Mouse (Mus musculus) thymus, adult 18-20 months (tissue): ENCODE data around the gene Sec24c.
A peak's percentile ranks its signal among the peaks of the same experiment; 100 is the strongest.
"Not testable (repeated sequence)": the region's sequence is repeated elsewhere in the genome, so short reads cannot be mapped to it uniquely, and the experiment has no call there.

ENCODE experiments used
- DNase-seq, 2 experiments: peaks; one replicate each; pipeline ENCODE4 v3.0.0; 2022; ENCODE audit warnings: mixed read lengths in 2 of 2

Sec24c gene

DNA sequence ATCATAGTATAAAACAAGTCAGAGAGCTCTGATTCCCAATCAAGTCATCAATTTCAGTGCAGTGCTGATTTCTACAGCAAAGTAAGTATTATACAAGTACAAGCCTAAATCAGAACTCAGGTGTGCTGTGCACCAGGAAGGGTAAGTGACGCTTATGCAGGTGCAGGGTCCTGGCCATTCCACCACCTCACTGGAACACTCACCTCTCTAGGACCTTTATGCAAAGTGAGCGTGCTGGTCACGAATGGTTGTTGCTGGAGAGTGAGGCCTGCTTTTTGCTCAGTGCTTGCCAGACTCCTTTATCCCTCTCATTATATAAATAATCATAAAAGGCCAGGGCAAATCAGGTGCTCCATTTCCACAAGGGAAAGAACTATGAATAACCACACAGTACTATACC, 26.3 kb downstream of the Sec24c start:
- no peak for DNase-seq

DNA sequence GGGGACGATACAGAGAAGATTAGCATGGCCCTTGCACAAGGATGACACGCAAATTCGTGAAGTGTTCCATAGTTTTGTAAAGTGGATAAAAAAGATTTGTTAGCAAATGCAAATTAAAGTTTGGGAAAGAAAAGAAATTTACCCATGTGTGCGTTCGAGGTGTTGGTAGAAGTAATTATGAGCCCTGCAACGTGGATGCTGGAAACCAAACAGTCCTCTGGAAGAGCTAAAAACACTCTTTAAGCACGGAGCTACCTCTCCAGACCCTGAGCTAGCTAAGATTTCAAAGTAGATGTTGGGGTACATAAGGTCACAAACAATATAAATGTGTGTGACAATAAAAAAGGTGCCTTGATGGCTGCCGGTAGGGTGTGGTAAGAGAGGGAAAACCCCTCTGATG, 27.4 kb downstream of the Sec24c start:
- no peak for DNase-seq

DNA sequence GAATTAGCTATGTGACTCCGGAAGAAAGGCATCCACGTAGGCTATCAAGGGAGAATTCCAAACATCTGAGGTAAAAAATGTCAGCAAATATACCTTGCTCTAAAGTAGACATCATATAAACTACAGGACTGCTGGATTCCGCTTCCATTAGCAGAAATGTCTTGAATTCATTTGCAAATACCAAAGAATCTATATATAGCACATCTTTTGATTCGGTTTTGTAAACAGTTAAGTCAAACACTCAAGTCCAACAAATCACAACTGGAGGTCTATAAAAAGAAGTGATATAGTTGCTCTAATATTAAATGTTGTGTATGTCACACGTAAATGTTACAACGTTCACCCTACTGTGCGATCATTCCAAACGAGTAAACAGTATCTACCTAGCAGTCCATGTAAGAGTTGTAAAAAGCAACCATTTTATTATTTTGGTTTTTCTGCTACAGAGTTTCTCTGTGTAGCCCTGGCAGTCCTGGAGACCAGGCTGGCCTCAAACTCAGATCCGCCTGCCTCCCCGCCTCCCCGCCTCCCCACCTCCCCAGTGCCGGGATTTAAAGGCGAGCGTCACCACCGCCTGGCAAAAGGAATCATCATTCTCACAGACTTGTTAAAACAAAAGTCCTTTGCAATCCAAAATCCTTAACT, 28.1 kb downstream of the Sec24c start:
- DNase-seq, result no peak

DNA sequence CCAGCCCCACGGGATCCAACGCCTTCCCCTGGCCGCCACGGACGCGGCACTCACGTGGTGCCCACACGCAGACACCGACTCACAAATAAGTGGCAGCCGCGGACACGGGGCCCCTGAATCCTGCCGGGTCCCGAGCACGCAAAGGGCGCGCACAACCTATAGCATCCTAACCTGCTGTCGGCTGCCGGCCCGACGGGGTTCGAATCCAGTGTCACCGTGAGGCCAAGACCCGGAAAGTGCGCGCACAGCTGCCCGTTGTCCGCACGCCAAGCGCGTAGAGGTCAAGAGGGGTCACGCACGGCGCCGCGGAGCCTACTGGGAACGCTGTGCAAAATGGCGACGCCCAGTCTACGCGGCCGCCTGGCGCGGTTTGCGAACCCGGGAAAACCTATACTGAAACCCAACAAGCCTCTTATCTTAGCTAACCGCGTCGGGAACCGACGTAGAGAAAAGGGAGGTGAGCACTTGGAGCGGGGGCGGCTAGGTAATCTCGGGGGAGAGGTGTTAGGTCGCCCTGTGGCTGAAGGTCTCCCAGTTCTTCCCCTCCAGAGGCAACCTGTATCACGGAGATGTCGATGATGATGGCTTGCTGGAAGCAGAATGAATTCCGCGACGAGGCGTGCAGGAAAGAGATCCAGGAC, 28.8 kb downstream of the Sec24c start, which contains the start of gene Chchd1:
Gene Chchd1, plus strand, starts transcription at position 266 of the 641 bp plus-strand sequence.
- DNase-seq, result peak; percentile 74 to 79

DNA sequence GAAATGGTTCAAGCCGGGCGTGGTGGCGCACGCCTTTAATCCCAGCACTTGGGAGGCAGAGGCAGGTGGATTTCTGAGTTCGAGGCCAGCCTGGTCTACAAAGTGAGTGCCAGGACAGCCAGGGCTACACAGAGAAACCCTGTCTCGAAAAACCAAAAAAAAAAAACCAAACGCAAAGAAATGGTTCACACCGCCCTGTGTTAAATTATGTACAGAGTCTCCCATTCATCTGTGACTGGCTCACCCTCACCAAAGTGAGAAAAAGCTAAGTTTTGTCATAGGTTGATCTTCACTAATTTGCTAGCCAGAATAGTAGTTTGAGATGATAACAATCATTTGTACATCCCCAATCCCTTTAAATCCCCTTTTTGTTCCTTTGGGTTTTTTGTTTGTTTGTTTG, 29.4 kb downstream of the Sec24c start:
- DNase-seq, result not testable (repeated sequence)

DNA sequence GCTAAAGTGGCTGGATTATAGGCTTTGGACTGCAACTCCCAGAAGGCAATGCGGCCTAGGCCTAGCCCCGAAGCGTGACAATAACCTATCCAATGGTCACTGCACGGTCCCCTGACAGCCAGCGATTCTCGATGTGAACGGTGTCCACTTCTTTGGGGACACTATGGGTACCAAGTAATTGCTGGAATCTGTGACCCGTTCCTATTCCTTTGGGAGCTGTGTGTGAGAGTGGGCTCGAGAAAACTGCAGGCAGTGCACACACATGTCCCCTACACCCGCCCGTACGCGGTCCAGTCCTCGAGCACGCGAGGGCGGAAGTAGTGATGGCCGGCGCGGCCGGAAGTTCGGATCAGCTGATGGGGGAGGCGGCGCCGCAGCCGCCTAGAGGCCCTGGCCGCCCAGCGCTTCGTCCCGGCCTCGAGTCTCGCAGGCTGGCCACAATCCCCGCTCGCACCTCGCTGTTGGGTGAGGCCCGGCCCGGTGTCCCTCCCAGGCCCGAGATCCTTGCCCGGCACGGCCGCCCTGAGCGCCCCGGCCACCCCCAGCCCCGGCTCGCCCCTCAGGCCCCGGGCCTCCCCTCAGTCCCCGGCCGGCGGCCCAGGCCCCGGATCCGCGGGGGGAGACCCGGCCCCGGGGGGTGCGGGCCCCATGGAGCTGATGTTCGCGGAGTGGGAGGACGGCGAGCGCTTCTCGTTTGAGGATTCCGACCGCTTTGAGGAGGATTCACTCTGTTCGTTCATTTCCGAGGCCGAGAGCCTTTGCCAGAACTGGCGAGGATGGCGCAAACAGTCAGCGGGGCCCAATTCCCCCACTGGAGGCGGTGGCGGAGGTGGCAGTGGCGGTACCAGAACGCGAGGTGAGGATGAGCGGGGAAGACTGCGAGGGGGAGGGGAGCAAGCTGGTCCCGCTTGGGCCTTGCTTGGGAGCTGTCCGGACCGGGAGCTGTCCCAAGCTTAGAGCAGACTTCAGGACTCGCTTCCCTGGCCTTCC, 33.4 kb downstream of the Sec24c start, which contains the start of gene Zswim8:
Gene Zswim8, plus strand, starts transcription at position 352 of the 990 bp plus-strand sequence.
- peak; percentile 57 to 71 for DNase-seq

DNA sequence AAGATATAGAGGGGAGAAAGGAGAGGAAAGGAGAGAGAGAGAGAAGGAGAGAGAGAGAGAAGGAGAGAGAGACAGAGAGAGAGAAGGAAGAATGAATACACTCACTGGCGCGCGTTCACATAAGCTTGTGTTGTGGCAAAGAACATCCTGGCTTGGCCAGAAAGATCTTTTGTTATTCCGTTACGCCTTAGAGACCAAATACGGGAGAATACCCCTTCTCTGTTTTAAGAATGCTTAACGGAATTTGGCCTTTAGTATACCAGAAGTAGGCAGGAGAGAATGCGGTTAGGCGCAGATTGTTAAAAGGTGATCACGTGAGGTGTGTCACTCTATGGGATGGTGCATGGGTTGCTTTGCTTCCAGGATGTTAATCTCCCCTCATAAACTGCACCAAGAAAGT, 34.1 kb downstream of the Sec24c start:
- DNase-seq, result no peak

DNA sequence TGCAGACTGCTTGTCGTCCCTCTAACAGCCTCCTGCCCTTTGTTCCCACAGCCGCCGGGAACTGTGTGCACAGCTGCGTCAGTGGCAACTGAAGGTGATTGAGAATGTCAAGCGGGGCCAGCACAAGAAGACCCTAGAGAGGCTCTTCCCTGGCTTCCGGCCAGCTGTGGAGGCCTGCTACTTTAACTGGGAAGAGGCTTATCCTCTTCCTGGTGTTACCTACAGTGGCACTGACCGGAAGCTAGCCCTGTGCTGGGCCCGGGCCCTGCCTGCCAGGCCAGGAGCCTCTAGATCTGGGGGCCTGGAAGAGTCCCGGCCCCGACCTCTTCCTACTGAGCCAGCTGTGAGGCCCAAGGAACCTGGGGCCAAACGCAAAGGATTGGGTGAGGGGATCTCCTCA, 39.7 kb downstream of the Sec24c start:
- no peak for DNase-seq

DNA sequence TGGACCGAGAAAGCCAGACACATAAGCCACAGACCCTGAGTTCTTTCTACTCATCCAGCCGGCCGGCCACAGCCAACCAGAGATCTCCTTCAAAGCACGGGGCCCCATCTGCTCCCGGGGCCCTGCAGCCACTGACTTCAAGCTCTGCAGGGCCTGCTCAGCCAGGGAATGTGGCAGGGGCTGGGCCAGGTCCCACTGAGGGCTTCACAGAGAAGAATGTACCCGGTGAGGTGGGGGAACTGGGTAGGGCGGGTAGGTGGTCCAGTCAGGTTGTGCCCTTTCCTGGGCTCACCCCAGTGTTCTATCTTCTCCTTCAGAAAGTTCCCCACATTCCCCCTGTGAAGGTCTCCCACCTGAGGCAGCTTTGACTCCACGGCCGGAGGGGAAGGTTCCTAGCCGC, 44.3 kb downstream of the Sec24c start:
- no peak for DNase-seq

DNA sequence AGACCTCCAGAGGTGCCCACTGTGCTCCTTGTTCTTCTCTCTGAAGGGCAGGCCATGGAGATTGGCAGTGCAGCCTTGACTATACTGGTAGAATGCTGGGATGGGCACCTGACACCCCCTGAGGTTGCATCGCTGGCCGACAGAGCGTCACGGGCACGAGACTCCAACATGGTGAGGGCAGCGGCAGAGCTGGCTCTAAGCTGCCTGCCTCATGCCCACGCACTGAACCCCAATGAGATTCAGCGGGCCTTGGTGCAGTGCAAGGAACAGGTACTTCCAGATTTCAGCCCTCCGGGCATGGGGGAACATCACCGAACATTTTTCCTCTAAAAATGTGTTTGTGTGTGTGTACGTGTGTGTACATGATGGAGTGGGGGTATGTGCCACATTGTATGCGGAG, 45.7 kb downstream of the Sec24c start:
- DNase-seq, result no peak

DNA sequence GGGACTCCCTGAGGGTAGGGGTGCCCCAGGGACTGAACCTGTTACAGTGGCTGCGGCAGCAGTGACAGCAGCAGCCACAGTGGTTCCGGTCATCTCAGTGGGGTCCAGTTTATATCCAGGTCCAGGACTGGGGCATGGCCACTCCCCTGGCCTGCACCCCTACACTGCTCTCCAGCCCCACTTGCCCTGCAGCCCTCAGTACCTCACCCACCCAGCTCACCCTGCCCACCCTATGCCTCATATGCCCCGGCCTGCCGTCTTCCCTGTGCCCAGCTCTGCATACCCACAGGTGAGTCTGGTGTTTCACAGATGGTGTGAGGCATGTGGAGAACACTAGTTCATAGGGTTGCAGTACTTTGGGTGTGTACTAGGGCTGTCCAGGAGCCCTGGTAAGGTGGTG, 47.3 kb downstream of the Sec24c start:
- no peak for DNase-seq

DNA sequence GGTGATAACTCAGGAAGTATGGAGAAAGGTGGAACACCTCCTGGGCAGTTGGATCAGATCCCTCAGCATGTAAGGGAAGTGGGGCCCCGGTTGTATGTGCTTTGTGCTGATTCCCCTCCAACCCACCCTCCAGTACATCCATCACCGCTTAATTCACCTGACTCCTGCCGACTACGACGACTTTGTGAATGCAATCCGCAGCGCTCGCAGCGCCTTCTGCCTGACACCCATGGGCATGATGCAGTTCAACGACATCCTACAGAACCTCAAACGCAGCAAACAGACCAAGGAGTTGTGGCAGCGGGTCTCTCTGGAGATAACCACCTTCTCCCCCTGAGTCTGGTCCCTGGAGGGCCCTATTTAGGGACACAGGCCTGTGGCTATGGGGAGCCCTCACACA, 48.9 kb downstream of the Sec24c start:
- no peak for DNase-seq

DNA sequence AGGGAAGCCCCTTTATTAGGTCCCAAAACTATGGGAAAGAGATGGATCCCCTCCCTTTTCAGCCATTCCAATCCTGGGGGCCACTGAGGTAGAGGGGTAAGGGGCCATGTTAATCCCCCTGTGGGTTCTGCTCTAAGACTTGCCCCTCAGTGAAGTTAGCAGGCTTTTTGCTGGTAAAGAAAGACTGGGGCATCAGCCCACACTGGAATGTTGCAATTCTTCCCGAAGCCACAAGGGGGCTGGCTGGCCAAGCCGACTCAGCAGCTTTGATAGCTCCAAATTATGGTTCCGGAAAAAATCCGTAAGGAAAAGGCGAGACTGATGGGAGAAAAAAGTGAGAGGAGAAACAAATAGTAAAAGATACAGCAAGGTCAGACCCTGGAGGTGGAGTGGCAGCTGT, 49.9 kb downstream of the Sec24c start:
- no peak for DNase-seq

DNA sequence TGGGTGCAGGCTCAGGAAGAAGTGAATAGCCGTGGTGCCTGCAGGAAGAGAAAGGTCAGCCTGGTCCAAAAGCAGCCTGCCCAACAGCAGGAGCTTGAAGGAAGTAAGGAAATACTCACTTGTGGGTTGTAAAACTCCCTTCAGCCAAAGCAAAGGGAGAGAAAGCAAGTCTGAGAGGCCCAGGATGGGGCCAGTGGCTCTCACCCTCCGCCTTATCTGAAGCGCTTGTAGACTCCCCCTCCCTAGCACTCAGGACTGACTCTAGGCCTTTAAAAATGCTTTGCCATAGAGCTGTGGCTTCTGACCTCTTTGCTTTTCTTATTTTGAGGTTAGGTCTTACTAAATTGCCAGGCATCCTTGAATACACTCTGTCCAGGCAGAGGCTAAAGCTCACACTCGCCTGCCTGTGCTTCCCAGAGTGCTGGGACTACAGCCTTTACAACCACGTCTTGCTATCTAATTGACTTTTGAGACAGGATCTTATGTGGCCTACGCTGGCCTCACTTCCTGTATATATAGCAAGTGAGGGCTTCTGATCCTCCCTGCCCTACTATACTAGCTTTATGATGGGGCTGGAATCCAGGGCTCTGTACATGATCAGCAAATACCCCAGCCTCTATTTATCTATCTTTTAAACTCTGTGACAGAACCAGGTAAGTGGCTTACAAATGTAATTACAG, 51.7 kb downstream of the Sec24c start:
- DNase-seq, result no peak

DNA sequence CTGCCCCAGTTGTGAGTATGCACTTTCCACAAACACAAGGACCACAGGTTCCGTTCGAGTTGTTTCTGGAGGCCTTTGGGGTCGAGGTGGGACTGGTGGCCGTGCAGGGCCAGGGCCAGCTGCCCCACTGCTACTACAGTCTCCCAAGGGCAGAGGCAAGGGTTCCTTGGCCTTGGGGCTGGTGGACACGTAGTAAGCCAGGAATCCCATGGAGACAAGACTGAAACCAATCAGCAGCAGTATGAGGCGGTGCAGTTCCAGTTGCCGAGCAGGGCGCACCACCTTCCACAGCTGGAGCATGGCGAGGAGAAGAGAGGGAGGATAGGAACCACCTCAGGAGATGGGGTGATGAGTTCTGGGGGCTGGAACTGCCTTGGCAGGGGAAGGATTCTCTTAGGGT, 55.8 kb downstream of the Sec24c start:
- DNase-seq, result no peak

DNA sequence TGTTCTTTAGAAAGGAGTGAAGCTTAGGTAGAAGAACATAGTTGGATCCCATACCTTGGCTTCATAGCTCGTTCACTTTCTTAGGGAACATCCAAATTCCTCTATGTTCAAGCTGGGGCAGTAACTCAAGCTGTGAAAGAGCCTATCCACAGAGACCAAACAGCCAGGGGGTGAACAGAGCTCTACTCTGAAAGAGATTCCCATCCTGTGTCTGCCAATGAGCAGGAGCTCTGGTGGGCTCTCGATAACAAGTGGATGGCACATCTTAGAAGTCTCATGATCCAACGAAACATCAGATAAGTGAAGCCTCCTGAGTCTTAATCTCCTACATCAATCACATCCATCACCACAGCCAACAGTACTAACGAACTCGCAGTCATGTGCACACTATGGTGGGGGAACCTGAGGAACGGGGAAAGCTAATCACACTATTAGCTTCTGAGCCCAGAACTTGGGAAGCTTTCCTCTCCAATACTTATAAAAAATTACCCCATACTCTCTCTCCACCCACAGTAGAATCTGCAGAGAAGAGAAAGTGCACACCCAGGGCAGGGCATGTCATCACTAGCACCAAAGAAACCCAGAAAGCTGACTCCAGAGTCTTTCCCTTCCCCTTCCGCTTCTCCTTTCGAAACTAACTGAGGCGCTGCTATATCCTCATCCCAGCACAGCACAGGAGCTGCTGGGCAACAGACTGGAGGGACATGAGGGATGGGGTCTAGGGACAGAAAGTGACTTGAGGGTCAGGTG, 56.9 kb downstream of the Sec24c start:
- no peak for DNase-seq

DNA sequence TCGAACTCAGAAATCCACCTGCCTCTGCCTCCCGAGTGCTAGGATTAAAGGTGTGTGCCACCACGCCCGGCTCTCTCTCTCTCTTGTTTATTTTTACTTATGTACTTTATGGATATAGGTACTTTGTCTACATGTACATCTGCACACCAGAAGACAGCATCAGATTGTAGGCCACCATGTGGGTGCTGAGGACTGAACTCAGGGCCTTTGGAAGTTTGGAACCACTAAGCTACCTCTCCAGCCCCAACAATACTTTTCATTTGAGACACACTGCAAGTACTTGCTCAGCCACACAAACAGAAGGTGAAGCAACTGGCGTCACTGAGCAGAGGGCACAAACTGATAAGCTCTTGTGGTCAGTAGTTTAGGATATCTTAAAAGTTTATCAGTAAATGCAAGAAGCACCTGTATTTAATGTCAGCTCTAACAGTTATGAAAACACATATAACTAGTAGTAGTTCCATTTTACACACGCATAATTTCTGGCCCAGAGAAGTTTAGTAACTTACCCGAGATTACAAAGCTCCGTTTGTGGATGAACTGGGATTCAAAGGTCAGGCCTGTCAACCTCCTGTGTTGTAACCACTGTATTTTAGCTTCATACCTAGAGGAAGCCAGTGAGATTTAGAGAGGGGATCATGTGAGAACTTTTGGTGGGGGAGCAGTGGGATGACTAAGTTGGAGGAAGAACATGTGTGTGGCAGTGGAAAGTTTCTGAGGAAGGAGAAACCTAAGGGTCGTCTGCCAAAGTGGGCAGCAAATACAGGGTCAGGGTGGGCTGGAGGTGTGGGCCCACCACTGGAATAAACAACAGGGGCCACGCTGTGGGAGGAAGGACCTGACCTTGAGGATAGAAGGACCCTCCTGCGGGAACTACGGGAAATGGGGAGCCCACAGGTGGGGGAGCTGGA, 59.2 kb downstream of the Sec24c start:
- no peak for DNase-seq

DNA sequence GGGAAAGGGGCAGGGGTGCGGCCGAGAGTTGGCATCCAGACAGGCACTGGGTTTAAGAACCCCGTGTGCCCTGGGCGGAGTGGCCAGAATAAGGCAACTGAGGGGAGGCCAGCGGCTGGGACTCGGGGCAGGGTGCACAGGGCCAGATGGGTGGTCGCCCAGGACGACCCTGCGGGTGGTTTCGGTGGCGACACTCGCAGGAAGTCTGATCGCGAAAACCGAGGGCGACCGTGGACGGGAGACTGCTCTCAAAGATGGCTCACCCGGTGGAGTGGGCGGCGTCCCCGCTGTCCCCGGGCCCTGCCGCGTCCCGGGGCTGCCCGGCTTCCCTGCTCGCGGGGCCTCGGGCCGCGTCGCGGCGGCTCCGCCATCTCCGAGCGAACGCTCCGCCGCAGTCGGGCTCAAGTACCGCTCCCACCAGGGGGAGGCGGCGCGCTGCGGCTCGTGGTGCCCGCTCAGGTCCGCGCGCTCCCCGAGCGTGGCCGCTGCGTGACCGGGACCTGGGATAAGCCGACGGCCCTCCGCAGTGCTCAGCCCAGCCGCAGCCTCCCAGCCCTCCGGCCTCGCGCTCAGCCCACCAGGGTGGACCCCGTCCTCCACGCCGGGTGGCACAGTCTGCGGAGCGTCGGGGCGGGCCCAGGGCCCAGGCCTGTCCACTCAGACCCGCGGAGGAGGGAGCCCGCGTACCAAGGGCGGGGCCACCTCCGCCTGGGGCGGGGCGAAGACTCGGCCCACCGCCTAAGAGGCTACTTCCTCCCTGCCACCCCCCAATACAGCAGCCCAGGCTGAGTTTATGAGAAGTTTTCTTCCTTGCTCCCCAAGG, 60.1 kb downstream of the Sec24c start, which contains the start of gene Ndst2:
Gene Ndst2, minus strand, starts transcription at position 611 of the 823 bp plus-strand sequence.
- peak; percentile 68 to 72 for DNase-seq

DNA sequence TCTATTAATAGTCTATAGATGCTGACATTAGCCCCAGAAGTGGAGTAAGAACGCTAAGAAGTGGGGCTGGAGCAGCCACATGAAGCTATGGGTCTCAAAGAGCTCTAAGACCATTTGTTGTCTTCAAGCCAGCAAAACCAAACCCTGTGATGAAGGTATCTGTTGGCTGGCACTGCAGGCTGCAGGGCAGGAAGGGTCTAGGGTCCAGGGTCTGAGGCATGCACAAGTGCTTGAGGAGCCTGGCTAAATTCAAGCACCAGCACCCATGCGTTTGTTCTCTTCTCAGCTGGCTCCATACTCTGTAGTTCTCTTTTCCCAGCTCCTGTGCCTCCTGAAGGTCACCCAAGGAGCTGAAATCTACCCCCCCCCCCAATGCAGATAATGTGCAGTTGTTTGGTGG, 60.9 kb downstream of the Sec24c start:
- no peak for DNase-seq

DNA sequence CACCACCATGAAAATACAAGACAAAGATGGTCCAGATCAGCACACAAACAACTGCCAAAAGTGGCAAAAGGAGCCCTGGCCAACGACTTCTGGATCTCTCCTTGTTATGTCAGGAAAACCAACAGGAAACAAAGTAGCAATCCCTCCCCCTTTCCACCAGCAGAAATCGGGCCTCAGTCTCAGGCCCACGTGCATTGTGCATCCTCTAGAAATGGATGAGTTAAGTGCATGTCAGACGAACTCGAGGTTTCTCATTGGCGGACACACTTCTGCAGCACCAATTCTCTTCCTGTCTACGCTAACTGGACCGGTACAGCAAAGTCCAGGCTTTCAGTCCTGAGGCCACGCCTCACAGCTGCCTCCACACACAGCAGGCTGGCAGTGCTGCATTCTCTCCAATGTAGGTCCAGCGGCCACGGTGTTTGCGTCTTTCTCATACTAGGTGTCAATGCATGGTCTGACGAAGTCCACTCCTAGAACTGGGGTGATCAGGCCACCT, 61.8 kb downstream of the Sec24c start:
- DNase-seq, result no peak
